Mouse (Mus musculus) heart, embryonic 14.5 days (tissue): Measurements from ENCODE around the gene Gm11084. TPM values are rescaled to one million over a fixed set of nuclear protein-coding genes. Genes with fewer than 3 reads are reported as not detected.

Experiments
- ATAC-seq: fragments of 200-750 bp; cut with Nextera tagmentation; 2 replicates; pipeline ENCODE4 v1.8.0; 2017; ENCODE audit warnings: low read depth, moderate TSS enrichment; ENCODE audit not compliant: insufficient number of reproducible peaks, insufficient read depth, low FRiP score
- H3K27ac ChIP-seq, 2 experiments: fragments of 200-500 bp in 1 of 2; fragments of 300-500 bp in 1 of 2; sonication (generic) in 1 of 2; replicated peaks in 1 of 2; 2 replicates each; pipeline ENCODE4 v1.5.1; 2012 to 2014; ENCODE audit warnings: low read depth in 2 of 2, low read length in 2 of 2, control low read depth in 1 of 2, mild to moderate bottlenecking in 1 of 2, mixed read lengths in 1 of 2; ENCODE audit not compliant: control insufficient read depth in 1 of 2, insufficient read depth in 1 of 2
- H3K27me3 ChIP-seq: fragments of 300-500 bp; sonication (generic); 2 replicates; pipeline ENCODE4 v1.6.1; 2014; ENCODE audit warnings: mild to moderate bottlenecking, low read length, control low read depth; ENCODE audit not compliant: control insufficient read depth, insufficient read depth
- H3K36me3 ChIP-seq: fragments of 300-500 bp; sonication (generic); 2 replicates; pipeline ENCODE4 v1.6.1; 2014; ENCODE audit warnings: mild to moderate bottlenecking, control low read depth, low read length, mixed read lengths; ENCODE audit not compliant: control insufficient read depth, insufficient read depth
- H3K4me1 ChIP-seq, 2 experiments: fragments of 200-500 bp in 1 of 2; fragments of 300-500 bp in 1 of 2; sonication (generic) in 1 of 2; 2 replicates each; pipeline ENCODE4 v1.6.1; 2012 to 2014; ENCODE audit warnings: low read length in 2 of 2, control low read depth in 1 of 2, mixed read lengths in 1 of 2; ENCODE audit not compliant: control insufficient read depth in 2 of 2, insufficient read depth in 2 of 2
- H3K4me2 ChIP-seq: fragments of 300-500 bp; sonication (generic); 2 replicates; pipeline ENCODE4 v1.6.1; 2014; ENCODE audit warnings: mild to moderate bottlenecking, low read length
- H3K4me3 ChIP-seq, 2 experiments: fragments of 200-500 bp in 1 of 2; fragments of 300-500 bp in 1 of 2; sonication (generic) in 1 of 2; 2 replicates each; pipeline ENCODE4 v1.5.1; 2012 to 2014; ENCODE audit warnings: low read length in 2 of 2, mild to moderate bottlenecking in 2 of 2, control low read depth in 1 of 2, low read depth in 1 of 2, moderate library complexity in 1 of 2; ENCODE audit not compliant: control insufficient read depth in 1 of 2, insufficient read depth in 1 of 2
- H3K9ac ChIP-seq: fragments of 300-500 bp; sonication (generic); 2 replicates; pipeline ENCODE4 v1.6.1; 2014; ENCODE audit warnings: mild to moderate bottlenecking, low read length
- H3K9me3 ChIP-seq: fragments of 300-500 bp; sonication (generic); 2 replicates; pipeline ENCODE4 v1.6.1; 2016; ENCODE audit warnings: low read length, control low read depth; ENCODE audit not compliant: control insufficient read depth
- WGBS: fragments of 180-500 bp; shearing (Covaris S2); extraction: QIAGEN DNeasy Blood & Tissue Kit; methylation state at CpG from one replicate; pipeline ENCODE4 v1.1.7; 2014; 5-methylcytosine and 5-hydroxymethylcytosine counted together
- polyA plus RNA-seq: library from polyadenylated mRNA; unstranded; fragments of >200 nt; fragmentation: Nextera tagmentation; extraction: Ambion mirVana; gene quantifications from 2 replicates; pipeline ENCODE4 v1.2.1, GENCODE M21; 2014

The Gm11084 gene
- polyA plus RNA-seq, 1 experiment from 2014 or later = not detected

- Histone ChIP-seq H3K36me3 (no peaks in the 10 kb centered on the region; the same call in 1 of the 2 replicates), H3K9ac (peak overlapping the region; percentile 87), H3K4me1 (peaks cover 0 to 12% of the 10 kb centered on the region in 2 experiments; a peak in 2 of 4 replicates), H3K4me3 (peak overlapping the region in 1 of 2 experiments; percentile 77; a peak in 1 of 4 replicates), H3K9me3 (no peaks in the 10 kb centered on the region), H3K27ac (peak overlapping the region in 1 of 2 experiments; percentile 98; a peak in 2 of 4 replicates), H3K27me3 (no peaks in the 10 kb centered on the region), H3K4me2 (peak overlapping the region; percentile 82)
- 81% methylated on average over 9 of the region's 9 CpGs for WGBS
- ATAC-seq = no peak
Measured at GRCm38 (mm10) chr2:72981441-72982109, 4.9 kb downstream of the Gm11084 start.

- Histone ChIP-seq H3K4me3 (peak overlapping the region; percentile 73 to 77), H3K27me3 (no peaks in the 10 kb centered on the region), H3K4me2 (peak overlapping the region; percentile 82), H3K27ac (peak overlapping the region; percentile 98 to 99), H3K9ac (peak overlapping the region; percentile 87), H3K36me3 (peaks cover 1% of the 10 kb centered on the region), H3K4me1 (peaks cover 0 to 16% of the 10 kb centered on the region in 2 experiments; a peak in 2 of 4 replicates), H3K9me3 (no peaks in the 10 kb centered on the region)
- ATAC-seq = no peak
- 11% methylated on average over 3 of the region's 3 CpGs for WGBS
Measured at GRCm38 (mm10) chr2:72981075-72981420, 5.5 kb downstream of the Gm11084 start.

- ATAC-seq = peak; percentile 85
- Histone ChIP-seq H3K4me3 (peak within 1 kb of the TSS; percentile 77 to 97), H3K4me1 (peaks cover 0 to 22% of the 10 kb centered on the region in 2 experiments; a peak in 2 of 4 replicates)
Measured at GRCm38 (mm10) chr2:72980337-72981074, 6.0 kb downstream of the Gm11084 start, which contains the start of gene Sp3. Gene Sp3, minus strand, starts transcription at chr2:72980446.

DNA sequence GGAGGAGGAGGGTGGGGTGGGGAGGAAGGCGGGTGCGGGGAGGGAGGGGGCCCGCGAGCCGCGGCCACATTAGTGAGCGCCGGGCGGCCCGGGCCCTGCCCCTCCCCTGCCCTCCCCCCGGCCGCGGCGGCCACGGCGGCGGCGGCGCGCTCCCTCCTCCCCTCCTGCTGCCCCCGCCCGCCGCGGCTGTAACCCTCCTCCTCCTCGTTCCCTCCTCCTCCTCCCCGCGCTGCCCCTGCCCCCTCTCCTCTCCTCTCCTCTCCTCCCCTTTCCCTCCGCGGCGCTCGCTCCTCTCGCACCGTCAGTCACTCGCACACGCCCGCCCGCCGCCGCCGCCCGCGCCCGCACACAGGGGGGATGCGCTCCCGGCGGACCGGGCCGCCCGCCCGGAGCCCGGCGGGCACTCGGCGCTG, 6.9 kb downstream of the Gm11084 start:
- Histone ChIP-seq H3K36me3 (peaks cover 9% of the 10 kb centered on the region), H3K4me3 (peak overlapping the region; percentile 77 to 97), H3K27me3 (no peaks in the 10 kb centered on the region), H3K4me2 (peak overlapping the region; percentile 90), H3K4me1 (peaks cover 0 to 24% of the 10 kb centered on the region in 2 experiments; a peak in 2 of 4 replicates), H3K9ac (peak overlapping the region; percentile 87), H3K27ac (peak overlapping the region; percentile 98 to 100), H3K9me3 (no peaks in the 10 kb centered on the region)
- peak; percentile 72 for ATAC-seq
- 0% methylated on average over 10 of the region's 54 CpGs for WGBS

More at GRCm38 (mm10) chr2:72980337-72981074, 6.0 kb downstream of the Gm11084 start, which contains the start of gene Sp3:
- Histone ChIP-seq H3K4me2 (peak within 1 kb of the TSS; percentile 90), H3K27me3 (no peaks in the 10 kb centered on the region), H3K27ac (peak within 1 kb of the TSS; percentile 98 to 100), H3K36me3 (peaks cover 7% of the 10 kb centered on the region), H3K9ac (peak within 1 kb of the TSS; percentile 87), H3K9me3 (no peaks in the 10 kb centered on the region)
- under 1% methylated on average over 64 of the region's 64 CpGs for WGBS

- H3K27me3 ChIP-seq = no peaks in the 10 kb centered on the region
- peak overlapping the region; percentile 90 for H3K4me2 ChIP-seq
- peak overlapping the region; percentile 77 to 97 for H3K4me3 ChIP-seq
- no peaks in the 10 kb centered on the region for H3K9me3 ChIP-seq
- peak; percentile 77 for ATAC-seq
- peaks cover 9% of the 10 kb centered on the region for H3K36me3 ChIP-seq
- peak overlapping the region; percentile 98 to 99 for H3K27ac ChIP-seq
- peak overlapping the region; percentile 87 for H3K9ac ChIP-seq
- H3K4me1 ChIP-seq = peaks cover 0 to 24% of the 10 kb centered on the region in 2 experiments; a peak in 2 of 4 replicates
- under 1% methylated on average over 58 of the region's 107 CpGs for WGBS
Measured at GRCm38 (mm10) chr2:72978901-72979658, 7.4 kb downstream of the Gm11084 start.

GRCm38 (mm10) chr2:72978473-72978872, 8.0 kb downstream of the Gm11084 start:
- peak; percentile 4; the same call in 1 of the 2 replicates for ATAC-seq
- Histone ChIP-seq H3K4me1 (peaks cover 0 to 24% of the 10 kb centered on the region in 2 experiments; a peak in 2 of 4 replicates), H3K4me3 (peak overlapping the region; percentile 77 to 97), H3K27me3 (no peaks in the 10 kb centered on the region), H3K9me3 (no peaks in the 10 kb centered on the region), H3K9ac (peak overlapping the region; percentile 87), H3K4me2 (peak overlapping the region; percentile 90), H3K27ac (peak overlapping the region; percentile 98), H3K36me3 (peaks cover 9% of the 10 kb centered on the region)
- 0% methylated on average over 38 of the region's 38 CpGs for WGBS

- peak overlapping the region; percentile 90 for H3K4me2 ChIP-seq
- no peak for ATAC-seq
- 52% methylated on average over 1 of the region's 1 CpGs for WGBS
- H3K27ac ChIP-seq = no peak overlapping the region
- peaks cover 9% of the 10 kb centered on the region for H3K36me3 ChIP-seq
- H3K27me3 ChIP-seq = no peaks in the 10 kb centered on the region
- peak overlapping the region in 1 of 2 experiments; percentile 77; a peak in 2 of 4 replicates for H3K4me3 ChIP-seq
- H3K9me3 ChIP-seq = no peaks in the 10 kb centered on the region
- peak overlapping the region; percentile 59; the same call in 1 of the 2 replicates for H3K9ac ChIP-seq
- peaks cover 0 to 24% of the 10 kb centered on the region in 2 experiments; a peak in 2 of 4 replicates for H3K4me1 ChIP-seq
Measured at GRCm38 (mm10) chr2:72977272-72977671, 9.2 kb downstream of the Gm11084 start.
